Mouse (Mus musculus) bone marrow, adult 2 months (tissue): ENCODE data around the gene Ier2.

Source experiments
- CTCF ChIP-seq: fragments of 200-500 bp; IDR thresholded peaks from 2 replicates; pipeline ENCODE4 v1.5.1; 2011; ENCODE audit warnings: low read length, control low read depth; ENCODE audit not compliant: control insufficient read depth, insufficient read depth
- POLR2A ChIP-seq: fragments of 200-500 bp; IDR thresholded peaks from 2 replicates; pipeline ENCODE4 v1.6.1; 2011; ENCODE audit warnings: low read depth, mild to moderate bottlenecking, control low read depth, low read length, borderline replicate concordance; ENCODE audit not compliant: control insufficient read depth

DNA sequence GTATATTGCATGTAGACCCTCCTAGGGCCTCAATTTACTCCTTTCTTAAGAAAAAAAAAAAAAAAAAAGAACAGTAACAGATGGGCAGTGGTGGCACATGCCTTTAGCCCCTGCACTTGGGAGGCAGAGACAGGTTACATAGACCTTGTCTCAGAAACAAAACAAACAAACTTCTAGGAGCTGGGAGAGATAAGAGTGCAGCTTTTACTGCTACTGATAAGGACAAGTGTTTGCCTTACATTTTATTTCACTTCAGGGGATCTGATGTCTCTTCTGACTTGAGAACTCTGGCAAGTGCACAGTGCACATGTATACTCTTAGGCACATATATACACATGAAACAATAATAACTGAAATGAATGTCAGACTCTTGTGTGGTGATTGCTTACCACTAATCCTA is 5.4 kb downstream of the Ier2 start:
- TF ChIP-seq CTCF (no peak), POLR2A (no peak)
